Mouse (Mus musculus): ENCODE data around the gene Zdhhc22.

Gene Zdhhc22

GRCm38 (mm10) chr12:86964278-86965057 is 25.8 kb downstream of the Zdhhc22 start:
- in situ Hi-C loops (cut with MboI, MseI) = no loop called here

- in situ Hi-C loops (cut with MboI, MseI) = no loop called here
These were observed 28.5 kb downstream of the Zdhhc22 start for GRCm38 (mm10) chr12:86961589-86962344.

GRCm38 (mm10) chr12:86960791-86961335 is 29.4 kb downstream of the Zdhhc22 start:
- in situ Hi-C loops (cut with MboI, MseI) = no loop called here

GRCm38 (mm10) chr12:86960138-86960537 is 30.1 kb downstream of the Zdhhc22 start:
- in situ Hi-C loops (cut with MboI, MseI) = no loop called here

DNA sequence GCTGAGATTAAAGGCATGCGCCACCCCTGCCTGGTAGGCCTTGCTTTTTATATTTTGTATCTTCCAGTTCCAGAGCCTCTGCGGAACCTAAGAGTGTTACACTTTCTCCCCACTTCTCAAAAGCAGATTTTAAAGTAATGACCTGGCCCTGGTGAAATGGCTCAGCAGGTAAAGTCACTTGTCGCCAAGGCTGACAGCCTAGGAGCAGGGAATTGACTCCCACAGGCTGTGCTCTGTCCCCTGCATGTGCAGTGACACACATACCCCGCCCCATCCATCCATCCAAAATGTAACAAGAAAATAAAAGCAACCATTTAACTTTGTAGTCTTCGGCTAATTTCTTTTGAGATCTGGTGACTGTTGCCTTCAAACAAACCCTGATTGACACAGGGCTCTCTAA is 30.6 kb downstream of the Zdhhc22 start:
- in situ Hi-C loops (cut with MboI, MseI) = no loop called here

DNA sequence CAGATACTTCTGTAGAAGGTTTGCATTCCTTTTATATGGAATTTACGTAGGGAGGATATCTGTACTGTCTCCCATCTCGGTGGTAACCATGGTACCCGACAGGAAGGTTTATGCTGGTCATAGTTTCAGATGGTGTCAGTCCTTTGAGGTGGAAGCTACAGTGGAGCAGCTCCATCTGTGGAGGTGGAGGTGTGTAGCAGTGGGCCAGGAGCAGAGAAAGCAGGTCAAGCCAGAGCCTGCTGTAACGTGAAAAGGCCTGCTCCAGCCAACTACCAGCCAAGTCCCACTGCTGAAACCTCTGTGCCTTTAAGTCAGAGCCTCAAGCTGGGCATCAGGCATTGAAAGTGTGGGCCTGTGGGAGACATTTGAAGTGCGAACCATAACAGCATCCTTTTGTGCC is 31.7 kb downstream of the Zdhhc22 start:
- in situ Hi-C loops (cut with MboI, MseI) = no loop called here

- in situ Hi-C loops (cut with MboI, MseI) = no loop called here
These were observed 34.3 kb downstream of the Zdhhc22 start for GRCm38 (mm10) chr12:86955894-86956293.

- in situ Hi-C loops (cut with MboI, MseI) = no loop called here
These were observed 37.8 kb downstream of the Zdhhc22 start for GRCm38 (mm10) chr12:86952331-86952850.

DNA sequence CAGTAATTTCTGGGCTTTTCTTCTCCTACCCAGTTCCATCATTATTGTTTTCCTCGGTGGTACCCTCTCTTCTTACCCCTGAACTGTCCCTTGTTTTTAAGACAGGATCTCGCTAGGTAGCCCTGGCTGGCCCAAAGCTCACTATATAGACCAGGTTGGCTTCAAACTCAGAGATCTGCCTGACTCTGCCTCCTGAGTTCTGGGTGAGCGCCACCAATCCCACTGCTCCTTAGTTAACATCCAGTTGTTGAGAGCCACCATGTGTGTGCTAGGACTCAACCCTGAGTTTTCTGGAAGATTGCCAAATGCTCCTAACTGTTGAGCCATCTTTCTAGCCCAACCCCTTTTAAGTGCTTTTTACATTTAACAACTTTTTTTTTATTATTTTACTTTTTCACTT is 39.3 kb downstream of the Zdhhc22 start:
- in situ Hi-C loops (cut with MboI, MseI) = no loop called here

DNA sequence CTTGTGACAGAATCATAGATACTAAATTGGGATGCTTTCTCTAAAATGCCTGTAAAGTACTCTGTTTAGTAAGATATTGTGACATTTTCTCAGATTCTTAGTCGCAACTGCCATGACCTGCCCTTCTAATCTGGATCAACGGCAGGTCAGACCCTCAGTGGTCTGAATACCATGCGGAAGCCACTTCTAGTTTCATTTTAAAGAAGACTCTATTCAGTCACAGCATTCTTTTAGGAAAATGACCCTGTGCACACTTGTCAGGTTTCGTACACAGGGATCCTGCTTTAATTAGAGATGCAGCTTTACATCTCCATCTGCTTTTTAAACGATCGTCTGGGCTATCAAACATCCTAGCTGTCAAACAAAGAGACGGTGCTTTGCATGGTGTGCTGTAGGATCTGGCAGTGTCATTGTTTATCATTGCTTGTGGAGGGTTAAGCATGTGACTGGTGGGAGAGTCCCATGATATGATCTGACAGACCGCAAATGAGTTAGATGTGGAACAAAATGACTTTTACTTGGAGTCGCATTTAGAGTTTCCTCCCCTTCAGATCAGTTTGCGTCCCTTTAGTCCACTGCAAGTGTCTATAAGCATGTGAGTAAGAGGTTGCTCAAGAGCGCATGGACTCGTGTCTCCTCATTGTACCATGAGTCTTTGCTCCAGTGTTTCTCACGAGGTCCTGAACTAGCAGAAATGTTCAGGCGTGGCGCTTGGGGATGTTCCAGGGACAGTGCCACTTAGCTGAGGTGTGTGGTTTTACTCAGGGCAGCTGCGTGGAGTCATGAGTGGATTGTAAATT is 39.9 kb downstream of the Zdhhc22 start:
- in situ Hi-C loops (cut with MboI, MseI) = no loop called here

GRCm38 (mm10) chr12:86949501-86949900 is 40.7 kb downstream of the Zdhhc22 start:
- in situ Hi-C loops (cut with MboI, MseI) = no loop called here

- in situ Hi-C loops (cut with MboI, MseI) = no loop called here
These were observed 41.6 kb downstream of the Zdhhc22 start for GRCm38 (mm10) chr12:86948627-86949026.

GRCm38 (mm10) chr12:86947681-86948401 is 42.4 kb downstream of the Zdhhc22 start:
- in situ Hi-C loops (cut with MboI, MseI) = no loop called here

GRCm38 (mm10) chr12:86946862-86947574 is 43.2 kb downstream of the Zdhhc22 start, which contains the start of gene Cipc:
TSS of gene Cipc (plus strand) at chr12:86947043.
- in situ Hi-C loops (cut with MboI, MseI) = no loop called here

GRCm38 (mm10) chr12:86946301-86946781 is 43.9 kb downstream of the Zdhhc22 start:
- in situ Hi-C loops (cut with MboI, MseI) = no loop called here

DNA sequence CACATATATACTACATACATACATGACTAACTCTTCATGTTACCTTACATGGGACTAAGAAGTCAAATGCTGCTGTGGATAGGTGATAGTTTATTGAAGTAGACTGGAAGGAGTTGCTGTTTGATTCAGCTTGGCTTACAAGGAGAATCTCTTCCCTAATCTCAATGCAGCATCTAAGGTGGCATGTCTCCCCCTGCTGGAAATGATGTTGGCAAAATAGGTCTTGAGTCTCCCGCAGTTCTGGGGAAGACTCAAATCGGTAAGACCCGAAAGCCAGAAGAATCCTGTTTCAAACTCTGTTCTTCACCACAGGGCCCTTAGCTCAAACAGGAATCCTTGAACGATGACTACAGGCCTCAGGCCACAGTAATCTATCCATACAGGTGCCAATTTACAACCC is 45.1 kb downstream of the Zdhhc22 start:
- in situ Hi-C loops (cut with MboI, MseI) = no loop called here

DNA sequence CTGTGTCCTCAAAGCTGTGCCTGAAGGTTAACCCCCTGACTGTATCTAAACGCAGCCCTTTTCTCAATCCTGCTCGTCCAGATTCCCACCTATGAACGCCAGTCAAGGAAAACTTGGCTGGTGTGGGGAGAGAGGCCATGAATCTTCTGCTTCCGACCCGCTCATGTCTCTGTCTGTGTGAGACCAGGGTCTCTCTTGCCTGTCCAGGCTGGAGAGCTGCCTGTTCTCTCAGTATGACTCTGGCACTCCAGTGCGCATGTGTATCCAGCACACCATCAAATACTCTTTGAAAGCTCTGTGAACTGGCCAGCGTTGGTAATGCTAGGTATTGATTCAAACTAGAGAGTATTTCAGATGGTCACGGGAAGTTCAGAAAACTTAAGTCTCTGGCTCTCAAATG is 46.8 kb downstream of the Zdhhc22 start:
- in situ Hi-C loops (cut with MboI, MseI) = no loop called here

- in situ Hi-C loops (cut with MboI, MseI) = no loop called here
These were observed 48.3 kb downstream of the Zdhhc22 start for GRCm38 (mm10) chr12:86941734-86942486.

- in situ Hi-C loops (cut with MboI, MseI) = no loop called here
These were observed 49.1 kb downstream of the Zdhhc22 start for GRCm38 (mm10) chr12:86941173-86941572.
